Mouse (Mus musculus) Patski (cell line): ENCODE data around the gene Akap3. TPM values are rescaled to one million over a fixed set of nuclear protein-coding genes. Genes with fewer than 3 reads are reported as not detected.

Experiments
- ATAC-seq: fragments of 100-300 bp; one replicate; pipeline ENCODE4 v1.8.0; 2021
- CTCF ChIA-PET: fragments of 350-600 bp; sonication (Branson Sonifier 250); formaldehyde crosslinking; loops from one replicate; lab custom pipeline; 2022; ENCODE audit warnings: inconsistent platforms; lab: Charles Lee
- POLR2A ChIA-PET: fragments of 350-600 bp; sonication (Branson Sonifier 250); formaldehyde crosslinking; loops from one replicate; lab custom pipeline; 2022; ENCODE audit warnings: antibody characterized with exemption, inconsistent platforms; lab: Charles Lee
- DNase-seq: peaks from one replicate; pipeline ENCODE4 v3.0.0-alpha.2; 2011; ENCODE audit warnings: low read depth, low spot score
- H3K27me3 ChIP-seq: fragments of 371-371 bp; one replicate; pipeline ENCODE4 v1.5.1; 2021
- CTCF ChIP-seq: fragments of 100-300 bp; IDR thresholded peaks from one replicate; pipeline ENCODE4 v1.5.1; 2021
- in situ Hi-C: fragments of 300-500 bp; cut with MboI; formaldehyde crosslinking; loops from 3 replicates; pipeline ENCODE4 v1.11.1; 2018; ENCODE audit warnings: low pct_unique_long_range_greater_than_20kb, mixed read lengths
- polyA plus RNA-seq: library from polyadenylated mRNA; unstranded; gene quantifications from one replicate; pipeline ENCODE4 v1.2.3, GENCODE M21; 2021

Akap3 gene
- not detected for polyA plus RNA-seq

GRCm38 (mm10) chr6:126852881-126853280 is at the start of gene Akap3:
Akap3 (plus strand) TSS chr6:126853098.
- H3K27me3 ChIP-seq: peaks cover 15% of the 10 kb centered on the region
- no peak for TF ChIP-seq CTCF
- ATAC-seq (no peak), DNase-seq (no peak)
- CTCF ChIA-PET: no interaction called here
- POLR2A ChIA-PET: no interaction called here
- in situ Hi-C loops: no loop called here

- POLR2A ChIA-PET: no interaction called here
- no peak for DNase-seq
Observed at GRCm38 (mm10) chr6:126806783-126807182, 46.1 kb upstream of the Akap3 start.

GRCm38 (mm10) chr6:126808134-126808533 is 44.8 kb upstream of the Akap3 start:
- peaks cover 4% of the 10 kb centered on the region for H3K27me3 ChIP-seq
- ATAC-seq (no peak), DNase-seq (no peak)
- no peak for TF ChIP-seq CTCF
- POLR2A ChIA-PET: no interaction called here
- in situ Hi-C loops: loop anchor here (10.0 kb wide), 1 partner anchor 277 kb away; no protein-coding TSS in a partner anchor
- CTCF ChIA-PET: interaction anchor here (0.8 to 1.6 kb wide), 2 partner anchors 9 to 14 kb away, joined by 4 read pairs; no protein-coding TSS in a partner anchor

More at GRCm38 (mm10) chr6:126806783-126807182, 46.1 kb upstream of the Akap3 start:
- TF ChIP-seq CTCF: peak; percentile 72
- peaks cover 4% of the 10 kb centered on the region for H3K27me3 ChIP-seq
- CTCF ChIA-PET: interaction anchor here (0.7 to 1.6 kb wide), 2 partner anchors 9 to 25 kb away, joined by 3 to 4 read pairs; no protein-coding TSS in a partner anchor
- ATAC-seq: no peak
- in situ Hi-C loops: loop anchor here (10.0 kb wide), 1 partner anchor 278 kb away; no protein-coding TSS in a partner anchor

GRCm38 (mm10) chr6:126808561-126808960 is 44.3 kb upstream of the Akap3 start:
- peaks cover 4% of the 10 kb centered on the region for H3K27me3 ChIP-seq
- ATAC-seq: no peak
- in situ Hi-C loops: loop anchor here (10.0 kb wide), 1 partner anchor 276 kb away; no protein-coding TSS in a partner anchor
- POLR2A ChIA-PET: no interaction called here
- no peak for TF ChIP-seq CTCF
- DNase-seq: no peak
- CTCF ChIA-PET: interaction anchor here (1.6 kb wide), 1 partner anchor 10 kb away, joined by 4 read pairs; no protein-coding TSS in a partner anchor

- no peak for ATAC-seq
- in situ Hi-C loops: no loop called here
- TF ChIP-seq CTCF: no peak
- peaks cover 4% of the 10 kb centered on the region for H3K27me3 ChIP-seq
- CTCF ChIA-PET: no interaction called here
- DNase-seq: no peak
- POLR2A ChIA-PET: no interaction called here
Observed at GRCm38 (mm10) chr6:126811481-126811880, 41.4 kb upstream of the Akap3 start.

GRCm38 (mm10) chr6:126815206-126815750 is 37.6 kb upstream of the Akap3 start:
- H3K27me3 ChIP-seq: no peaks in the 10 kb centered on the region
- TF ChIP-seq CTCF: no peak
- no peak for DNase-seq
- in situ Hi-C loops: no loop called here
- ChIA-PET POLR2A (no interaction called here), CTCF (interaction anchor here (1.1 kb wide), 1 partner anchor 9 kb away, joined by 4 read pairs; no protein-coding TSS in a partner anchor)
- ATAC-seq: no peak

GRCm38 (mm10) chr6:126816338-126816737 is 36.6 kb upstream of the Akap3 start:
- CTCF ChIA-PET: interaction anchor here (1.1 kb wide), 2 partner anchors 10 to 14 kb away, joined by 3 to 4 read pairs; no protein-coding TSS in a partner anchor

GRCm38 (mm10) chr6:126823087-126823486 is 29.8 kb upstream of the Akap3 start:
- ATAC-seq (no peak), DNase-seq (no peak)
- in situ Hi-C loops: no loop called here
- POLR2A ChIA-PET: no interaction called here
- no peak for TF ChIP-seq CTCF
- CTCF ChIA-PET: no interaction called here
- H3K27me3 ChIP-seq: no peaks in the 10 kb centered on the region

More at GRCm38 (mm10) chr6:126816338-126816737, 36.6 kb upstream of the Akap3 start:
- H3K27me3 ChIP-seq: no peaks in the 10 kb centered on the region
- in situ Hi-C loops: no loop called here
- POLR2A ChIA-PET: no interaction called here
- ATAC-seq (no peak), DNase-seq (no peak)
- no peak for TF ChIP-seq CTCF

GRCm38 (mm10) chr6:126836628-126837027 is 16.3 kb upstream of the Akap3 start:
- no peak for ATAC-seq
- DNase-seq: no peak
- in situ Hi-C loops: no loop called here
- ChIA-PET CTCF (no interaction called here), POLR2A (no interaction called here)
- H3K27me3 ChIP-seq: no peaks in the 10 kb centered on the region
- no peak for TF ChIP-seq CTCF

GRCm38 (mm10) chr6:126848712-126849704 is 3.9 kb upstream of the Akap3 start, which contains the start of gene Ndufa9:
Ndufa9 (minus strand) TSS chr6:126849136.
- peaks cover 8% of the 10 kb centered on the region for H3K27me3 ChIP-seq
- in situ Hi-C loops: no loop called here

More at GRCm38 (mm10) chr6:126848712-126849704, 3.9 kb upstream of the Akap3 start, which contains the start of gene Ndufa9:
- ChIA-PET POLR2A (no interaction called here), CTCF (interaction anchor here (0.7 to 1.3 kb wide), 2 partner anchors 12 to 19 kb away, joined by 3 read pairs; no protein-coding TSS in a partner anchor)
- DNase-seq (peak; percentile 49), ATAC-seq (peak; percentile 78)
- TF ChIP-seq CTCF: no peak
